Mouse (Mus musculus) cerebellum, adult (tissue): ENCODE measurements around the gene Lmbrd2.
"Not testable (repeated sequence)": the region's sequence is repeated elsewhere in the genome, so short reads cannot be mapped to it uniquely, and the experiment has no call there.

Experiments
- ATAC-seq: cut with Nextera tagmentation; 2 replicates; pipeline ENCODE4 v1.9.2; 2017; ENCODE audit warnings: mild to moderate bottlenecking, moderate library complexity, mixed read lengths; ENCODE audit not compliant: insufficient number of reproducible peaks, low FRiP score, low TSS enrichment

Lmbrd2 gene

DNA sequence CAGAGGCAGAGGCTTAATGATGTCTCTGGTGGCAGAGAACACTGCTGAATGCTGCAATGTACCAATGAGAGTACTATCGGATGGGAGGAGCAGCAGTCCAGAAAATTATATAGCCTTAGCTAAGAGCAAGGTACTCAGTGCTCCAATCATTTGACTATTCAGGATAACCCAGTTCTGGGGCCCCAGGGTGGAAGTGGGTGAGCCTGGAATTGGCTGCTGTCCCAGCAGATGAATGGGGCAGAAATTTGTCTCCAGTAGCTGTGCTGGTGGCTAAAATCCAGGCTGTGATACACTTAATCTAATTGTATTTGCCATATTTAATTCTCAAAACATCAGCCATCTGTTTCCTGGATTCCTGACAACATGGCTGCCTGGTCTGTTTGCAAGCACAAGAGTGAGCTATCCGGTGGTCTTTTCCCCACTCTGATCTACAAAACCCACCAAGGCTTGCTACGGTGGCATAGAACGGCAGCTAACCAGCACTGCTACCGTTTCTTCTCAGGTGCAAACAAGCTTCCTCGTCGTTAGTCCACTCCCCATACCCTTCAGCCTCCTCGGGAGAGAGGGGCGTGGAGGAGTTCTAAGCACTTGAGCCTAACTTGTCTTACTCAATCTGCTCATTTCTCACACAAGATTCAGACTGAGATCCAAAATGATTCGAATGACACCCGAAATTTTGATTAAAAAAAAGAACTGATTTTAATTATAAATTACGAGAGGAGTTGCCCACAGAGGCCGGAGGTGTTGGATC, 7.5 kb upstream of the Lmbrd2 start:
- peak; percentile 43; the same call in 1 of the 2 replicates for ATAC-seq

DNA sequence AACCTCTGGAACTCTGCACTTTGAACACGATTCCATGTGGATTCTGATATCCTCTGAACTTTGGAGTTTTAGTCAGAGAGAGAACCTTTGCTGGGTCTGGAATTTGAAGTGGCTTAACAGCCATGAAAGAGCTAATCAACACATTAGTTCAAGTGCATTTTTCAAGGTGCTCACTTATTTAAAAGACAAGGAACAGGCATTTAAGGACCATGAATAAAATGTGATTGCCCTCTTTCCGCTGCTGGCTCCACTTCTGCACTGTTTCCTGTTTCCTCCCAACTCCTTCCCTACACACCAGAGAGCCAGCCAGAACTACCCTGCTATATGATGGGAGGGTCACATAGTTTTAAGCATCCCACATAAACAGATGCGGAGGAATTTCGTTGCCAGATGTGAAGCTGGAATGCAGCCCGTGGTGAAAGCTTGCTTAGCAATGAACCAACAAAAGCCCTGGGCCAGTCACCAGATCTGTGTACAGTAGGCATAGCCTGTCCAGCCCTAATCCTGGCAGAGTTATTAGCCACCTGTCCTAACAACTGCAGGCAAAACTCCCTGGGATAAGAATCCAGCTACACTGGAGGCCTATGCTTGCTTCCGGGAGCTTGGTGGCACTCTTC, 5.4 kb upstream of the Lmbrd2 start:
- ATAC-seq, result no peak

DNA sequence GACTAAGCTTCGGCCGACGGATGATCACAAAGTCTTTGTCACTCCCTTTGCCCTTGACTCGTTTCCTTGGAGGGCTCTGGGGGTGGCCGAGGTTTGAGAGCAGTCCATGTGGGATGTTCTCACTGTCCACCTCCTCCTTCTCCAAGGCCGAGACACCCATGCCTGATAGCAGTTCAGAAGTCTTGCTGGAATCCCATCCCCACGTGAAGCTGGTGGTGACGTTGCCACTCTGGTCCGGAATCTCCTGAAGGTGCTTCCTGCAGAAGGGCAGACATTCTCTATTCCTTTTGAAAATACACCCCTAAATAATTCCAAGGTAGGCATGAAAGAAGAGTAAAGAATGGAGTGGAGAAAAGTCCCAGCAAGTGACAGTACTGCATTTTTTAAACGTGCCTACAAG, 903 bp upstream of the Lmbrd2 start:
- no peak for ATAC-seq

DNA sequence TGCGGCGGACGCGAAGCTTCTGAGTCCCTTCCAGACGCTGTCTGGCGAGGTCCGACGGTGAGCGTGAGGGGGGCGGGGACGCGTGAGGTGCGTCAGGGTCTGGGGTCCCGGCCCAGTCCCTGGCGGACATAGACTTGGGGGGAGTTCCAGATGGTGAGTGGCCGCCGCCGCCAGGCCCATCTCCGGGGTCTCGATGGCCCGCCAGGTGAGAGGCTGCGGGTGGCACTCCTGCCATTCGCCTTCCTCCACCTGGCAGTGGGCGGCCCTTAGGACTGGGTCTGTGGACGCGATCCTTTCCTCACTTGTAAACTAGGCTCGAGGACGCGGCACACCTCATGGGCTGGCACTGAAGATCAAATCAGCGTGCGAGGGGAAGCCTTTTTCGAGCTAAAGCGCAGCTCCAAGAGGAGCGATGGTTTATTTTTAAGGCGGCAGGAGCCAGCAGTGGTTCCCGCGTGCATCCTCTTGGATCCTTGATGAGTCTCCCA, 378 bp downstream of the Lmbrd2 start:
- peak; percentile 59; the same call in 1 of the 2 replicates for ATAC-seq

DNA sequence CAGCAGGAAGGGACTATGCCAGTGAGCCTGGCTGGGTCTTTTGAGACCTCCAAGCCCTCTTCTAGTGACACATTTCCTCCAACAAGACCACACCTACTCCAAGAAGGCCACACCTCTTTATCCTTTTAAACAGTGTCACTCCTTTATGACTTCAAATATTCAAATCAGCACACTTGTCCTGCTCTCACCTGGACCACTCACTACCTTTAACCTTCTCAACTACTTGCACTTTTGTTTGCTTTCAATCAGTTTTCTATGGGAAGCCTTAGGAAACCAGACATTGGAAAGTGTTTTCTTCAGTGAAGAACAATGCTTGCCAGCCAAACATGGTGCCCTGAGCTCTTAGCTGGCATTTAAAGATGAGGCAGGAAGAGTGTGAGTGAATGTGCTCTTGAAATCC, 15.0 kb downstream of the Lmbrd2 start, which contains the start of gene Skp2:
Gene Skp2, minus strand, starts transcription at position 101 of the 400 bp plus-strand sequence.
- ATAC-seq, result no peak

DNA sequence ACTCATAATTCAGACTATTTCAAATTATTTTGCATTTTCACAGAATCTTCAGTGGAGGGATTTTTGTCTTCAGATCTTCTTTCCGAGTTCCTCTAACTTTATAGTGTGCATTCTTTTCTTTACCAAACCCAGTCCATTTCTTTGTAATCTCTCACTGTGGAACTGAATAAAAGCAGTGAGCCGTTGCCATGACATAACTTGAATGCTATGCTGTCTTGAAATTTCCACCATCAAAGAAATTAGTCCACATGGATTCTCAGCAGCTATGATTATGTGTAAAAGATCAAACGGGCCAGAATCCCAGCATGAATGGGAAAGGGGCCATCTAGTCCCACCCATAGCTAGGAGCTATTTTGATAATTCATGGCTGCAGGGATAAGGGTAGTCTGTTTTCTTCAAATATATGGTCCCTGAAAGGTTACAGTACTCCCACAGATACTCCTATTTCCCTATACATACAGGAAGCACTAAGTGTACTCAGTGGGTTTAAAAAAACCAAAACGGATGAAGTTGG, 22.3 kb downstream of the Lmbrd2 start:
- no peak for ATAC-seq

DNA sequence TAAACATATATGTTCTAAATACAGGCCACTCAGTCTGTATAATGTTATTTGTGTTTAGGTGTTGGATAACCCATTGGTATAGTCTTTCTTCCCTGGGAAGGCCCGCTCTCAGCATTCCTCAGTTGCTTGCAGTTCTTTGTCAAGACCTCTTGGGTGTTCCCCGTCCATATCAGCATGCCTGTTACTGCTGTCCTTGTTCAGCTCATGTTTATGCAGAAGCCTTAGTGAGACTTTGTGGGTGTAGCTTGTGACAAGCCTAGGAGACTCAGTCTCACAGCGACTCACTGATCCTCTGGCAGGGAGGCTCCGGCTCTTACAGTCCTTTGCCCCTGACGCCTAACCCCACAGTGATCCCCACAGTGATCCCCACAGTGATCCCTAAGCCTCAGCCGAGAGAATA, 23.8 kb downstream of the Lmbrd2 start:
- ATAC-seq, result no peak

DNA sequence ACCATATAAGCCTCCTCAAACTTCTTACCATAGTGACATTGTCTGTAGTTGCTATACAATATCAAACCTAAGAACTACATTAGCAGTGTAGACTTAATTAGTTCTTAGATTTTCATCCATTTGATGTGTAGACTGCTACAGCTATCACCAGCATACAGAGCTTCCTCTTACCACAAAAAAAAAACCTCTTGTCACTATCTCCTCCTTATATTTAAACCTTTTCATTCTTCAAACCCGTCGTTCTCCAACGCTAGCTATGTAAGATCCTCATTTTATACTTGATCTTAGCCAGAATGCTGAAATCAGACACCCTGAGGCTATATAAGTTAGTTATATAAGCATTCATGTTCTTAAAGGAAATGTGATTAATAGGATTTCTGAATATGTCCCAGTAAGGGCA, 36.7 kb downstream of the Lmbrd2 start:
- no peak for ATAC-seq

DNA sequence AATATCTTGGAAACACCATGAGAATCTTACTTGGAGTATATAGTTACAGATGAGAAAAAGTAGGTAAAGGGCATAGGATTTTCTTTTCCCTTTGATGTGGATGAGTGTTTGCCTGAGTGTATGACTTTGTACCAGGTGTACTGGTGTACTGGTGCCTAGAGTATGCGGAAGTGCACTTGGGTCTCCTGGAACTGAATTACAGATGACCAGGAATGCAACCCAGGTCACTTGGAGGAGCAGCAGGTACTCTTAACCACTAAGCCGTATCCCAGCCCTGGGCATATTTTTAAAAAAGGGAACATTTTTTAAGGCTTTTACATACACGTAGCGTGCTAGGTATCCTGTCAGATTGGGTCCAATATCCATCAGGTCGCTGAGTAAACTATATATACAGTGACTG, 43.6 kb downstream of the Lmbrd2 start:
- no peak for ATAC-seq

DNA sequence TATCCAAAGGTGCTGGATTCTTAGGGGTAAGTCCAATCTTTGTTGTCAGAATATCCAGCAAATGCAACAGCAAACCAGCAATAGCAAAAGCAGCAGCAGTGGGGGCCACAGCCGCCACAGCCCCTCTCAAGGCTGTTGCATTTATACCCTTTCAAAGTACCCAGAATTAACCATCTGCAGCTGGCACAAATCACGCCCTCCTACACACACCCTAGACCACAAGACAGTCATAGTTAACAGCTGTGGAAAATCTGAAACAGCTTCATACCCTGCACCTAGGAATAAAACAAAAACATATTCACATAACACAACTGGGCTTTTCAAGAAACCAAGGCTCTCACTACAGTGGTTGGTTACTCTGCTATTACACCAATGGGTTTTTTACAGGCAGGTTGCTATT, 49.4 kb downstream of the Lmbrd2 start:
- no peak for ATAC-seq

DNA sequence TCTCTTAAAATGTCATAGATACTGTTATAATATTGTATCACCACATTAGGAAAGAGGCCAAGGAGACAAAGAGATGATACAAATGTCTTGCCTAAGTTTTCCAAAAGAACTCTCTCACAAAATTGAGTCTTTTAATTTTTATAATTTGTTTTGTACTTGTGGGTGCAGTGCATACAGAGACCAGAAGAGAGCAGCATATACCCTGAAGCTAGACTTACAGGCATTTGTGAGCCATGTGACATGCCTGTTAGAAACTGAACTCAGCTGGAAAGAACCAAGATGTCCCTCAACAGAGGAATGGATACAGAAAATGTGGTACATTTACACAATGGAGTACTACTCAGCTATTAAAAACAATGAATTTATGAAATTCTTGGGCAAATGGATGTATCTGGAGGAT, 52.3 kb downstream of the Lmbrd2 start:
- ATAC-seq, result not testable (repeated sequence)

DNA sequence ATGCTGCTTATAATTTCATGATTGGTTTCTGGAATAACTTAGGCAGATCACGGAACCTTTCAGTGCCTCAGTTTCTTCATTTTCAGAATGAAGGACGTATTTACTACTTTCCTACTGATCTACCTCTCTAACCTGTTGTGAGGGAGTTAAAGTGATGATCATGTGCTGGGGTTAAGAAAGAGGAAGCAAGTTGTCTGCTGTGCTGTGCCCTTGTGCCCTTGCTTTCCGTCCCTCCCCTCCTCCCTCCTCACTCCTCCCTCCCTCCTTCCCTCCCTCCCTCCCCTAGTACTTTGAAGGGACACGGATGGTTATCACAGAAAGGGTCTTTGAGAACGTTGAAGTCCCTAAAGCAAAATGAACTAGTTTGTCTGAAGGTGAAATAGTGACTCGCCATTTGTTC, 58.1 kb downstream of the Lmbrd2 start:
- ATAC-seq, result no peak

DNA sequence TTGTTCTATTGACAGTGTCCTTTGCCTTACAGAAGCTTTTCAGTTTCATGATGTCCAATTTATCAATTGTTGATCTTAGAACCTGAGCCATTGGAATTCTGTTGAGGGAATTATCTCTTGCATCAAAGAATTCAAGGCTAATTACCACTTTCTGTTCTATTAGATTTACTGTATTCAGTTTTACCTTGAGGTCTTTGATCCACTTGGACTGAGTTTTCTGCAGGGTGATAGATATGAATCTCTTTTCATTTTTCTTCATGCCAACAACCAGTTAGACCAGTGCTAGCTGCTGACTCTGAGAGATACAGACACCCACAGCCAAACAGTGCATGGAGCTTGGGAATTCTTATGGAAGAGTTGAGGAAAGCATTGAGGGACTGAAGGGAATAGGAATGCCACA, 71.5 kb downstream of the Lmbrd2 start:
- ATAC-seq, result no peak

DNA sequence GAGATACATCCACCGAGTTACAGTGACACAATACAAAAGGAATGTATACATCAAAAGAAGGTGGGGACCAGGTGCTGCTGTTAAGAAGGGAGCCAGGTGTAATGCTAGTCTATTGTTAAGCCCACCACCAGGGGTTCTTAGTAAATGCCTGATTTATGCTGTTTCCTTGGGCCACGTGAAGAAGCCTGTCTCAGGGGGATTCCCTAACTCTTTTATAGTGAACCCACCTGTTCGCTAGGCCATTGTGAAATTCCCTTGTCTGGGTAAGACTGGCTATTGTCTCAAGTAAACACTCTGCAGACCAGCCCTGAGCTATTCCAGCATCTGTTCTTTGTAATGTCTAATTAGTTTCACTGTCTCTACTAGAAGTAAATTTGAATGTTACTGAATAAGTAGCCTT, 72.7 kb downstream of the Lmbrd2 start:
- ATAC-seq, result not testable (repeated sequence)

DNA sequence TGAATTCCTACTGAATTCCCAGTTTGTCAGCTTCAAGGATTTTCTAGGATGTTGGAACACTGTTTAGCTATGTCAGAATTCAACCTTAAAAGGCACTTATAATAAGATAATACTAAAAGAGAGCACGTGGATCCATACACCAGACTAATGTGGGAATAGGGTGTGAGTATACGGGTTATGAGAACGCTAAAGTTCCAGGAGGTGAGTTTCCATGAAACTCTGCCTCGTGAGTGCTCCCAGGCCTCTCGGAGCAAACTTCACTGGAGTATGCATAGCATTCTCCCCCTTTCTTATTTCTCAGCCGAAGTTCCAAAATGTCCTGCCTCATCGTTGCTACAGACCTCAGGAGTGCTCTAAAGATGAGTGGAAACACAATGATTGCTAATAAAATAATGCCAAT, 73.1 kb downstream of the Lmbrd2 start:
- not testable (repeated sequence) for ATAC-seq

DNA sequence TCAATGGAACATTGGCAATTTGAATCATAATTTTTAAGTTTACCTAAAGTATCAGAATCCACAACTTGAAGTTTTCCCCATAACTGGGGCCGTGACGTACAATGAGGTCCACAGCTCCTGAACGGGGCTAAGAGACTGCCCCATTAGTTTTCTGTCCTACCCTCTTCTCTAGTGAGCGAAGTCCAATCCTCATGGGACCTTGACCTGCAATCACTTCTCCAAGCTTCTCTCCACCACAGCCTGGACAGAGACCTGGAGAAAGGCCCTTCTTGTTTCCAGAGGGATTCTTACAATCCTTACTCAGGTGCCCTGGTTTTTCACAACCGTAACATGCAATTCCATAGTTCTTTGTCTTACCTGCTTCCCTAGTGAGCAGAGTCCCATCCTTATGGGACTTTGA, 76.1 kb downstream of the Lmbrd2 start:
- no peak for ATAC-seq

DNA sequence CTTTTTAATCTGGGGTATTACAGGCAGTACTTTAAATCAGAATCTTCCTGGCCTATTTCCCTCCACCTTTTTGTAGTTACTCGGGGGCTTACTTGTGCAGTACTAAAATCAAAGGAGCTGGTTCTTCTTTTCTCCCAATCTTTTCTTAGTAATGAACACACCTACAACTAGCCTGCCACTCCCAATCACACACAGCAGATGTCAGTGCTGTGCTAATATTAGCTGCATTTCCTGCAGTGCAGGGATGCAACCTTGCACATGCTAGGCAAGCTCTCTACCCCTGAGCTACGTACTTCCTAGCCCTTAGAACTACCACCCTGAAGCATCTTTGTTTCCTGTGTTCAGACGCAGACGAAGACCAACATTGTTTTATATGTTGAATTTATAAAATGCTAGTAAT, 90.6 kb downstream of the Lmbrd2 start:
- not testable (repeated sequence) for ATAC-seq

DNA sequence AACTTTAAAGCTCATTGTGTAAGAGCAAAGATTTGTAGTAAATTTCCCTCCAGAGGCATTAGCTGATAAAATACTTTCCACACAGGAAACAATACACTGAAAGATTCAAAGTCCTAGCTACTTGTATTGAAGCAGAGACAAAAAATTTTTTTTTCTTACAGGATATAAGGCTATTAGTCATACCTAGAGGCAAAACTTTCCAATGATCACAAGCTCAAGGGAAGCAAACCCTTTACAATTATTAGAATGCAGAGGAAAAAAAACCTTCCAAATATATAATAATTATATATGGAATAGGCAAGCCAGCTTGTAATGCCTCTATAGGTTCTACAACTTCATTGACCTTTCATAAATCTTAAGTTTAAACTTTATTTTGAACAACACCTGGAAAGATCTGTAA, 106.0 kb downstream of the Lmbrd2 start:
- ATAC-seq, result no peak
